Mouse (Mus musculus) liver, embryonic 15.5 days (tissue): ENCODE results near the gene Chdh. TPM values are rescaled to one million over a fixed set of nuclear protein-coding genes. Genes with fewer than 3 reads are reported as not detected.

Source experiments
- ATAC-seq: fragments of 200-750 bp; cut with Nextera tagmentation; 2 replicates; pipeline ENCODE4 v1.8.0; 2017; ENCODE audit warnings: moderate number of reproducible peaks, mild to moderate bottlenecking, moderate library complexity; ENCODE audit not compliant: insufficient read depth
- H3K27ac ChIP-seq: fragments of 300-500 bp; sonication (generic); replicated peaks from 2 replicates; pipeline ENCODE4 v1.5.1; 2015; ENCODE audit warnings: mild to moderate bottlenecking, inconsistent platforms
- H3K27me3 ChIP-seq: fragments of 300-500 bp; sonication (generic); 2 replicates; pipeline ENCODE4 v1.6.1; 2015; ENCODE audit warnings: mild to moderate bottlenecking, inconsistent platforms
- H3K36me3 ChIP-seq: fragments of 300-500 bp; sonication (generic); replicated peaks from 2 replicates; pipeline ENCODE4 v1.6.1; 2015; ENCODE audit warnings: moderate library complexity, mild to moderate bottlenecking, inconsistent platforms
- H3K4me1 ChIP-seq: fragments of 300-500 bp; sonication (generic); replicated peaks from 2 replicates; pipeline ENCODE4 v1.6.1; 2015; ENCODE audit warnings: inconsistent platforms
- H3K4me2 ChIP-seq: fragments of 300-500 bp; sonication (generic); 2 replicates; pipeline ENCODE4 v1.6.1; 2015; ENCODE audit warnings: moderate library complexity, mild to moderate bottlenecking, inconsistent platforms
- H3K4me3 ChIP-seq: fragments of 300-500 bp; sonication (generic); replicated peaks from 2 replicates; pipeline ENCODE4 v1.5.1; 2015; ENCODE audit warnings: mild to moderate bottlenecking, inconsistent platforms
- H3K9ac ChIP-seq: fragments of 300-500 bp; sonication (generic); 2 replicates; pipeline ENCODE4 v1.6.1; 2015; ENCODE audit warnings: moderate library complexity, mild to moderate bottlenecking, inconsistent platforms
- H3K9me3 ChIP-seq: fragments of 300-500 bp; sonication (generic); replicated peaks from 2 replicates; pipeline ENCODE4 v1.6.1; 2016; ENCODE audit warnings: inconsistent platforms
- WGBS: fragments of 180-500 bp; shearing (Covaris S2); methylation state at CpG from one replicate; pipeline ENCODE4 v1.1.7; 2015; ENCODE audit warnings: mixed read lengths; ENCODE audit not compliant: insufficient replicate concordance; 5-methylcytosine and 5-hydroxymethylcytosine counted together
- polyA plus RNA-seq: library from polyadenylated mRNA; unstranded; fragments of >200 nt; fragmentation: Nextera tagmentation; extraction: Ambion mirVana; gene quantifications from 2 replicates; pipeline ENCODE4 v1.2.1, GENCODE M21; 2015

Gene Chdh
- polyA plus RNA-seq, 1 experiment from 2014 or later = 3.2 TPM

DNA sequence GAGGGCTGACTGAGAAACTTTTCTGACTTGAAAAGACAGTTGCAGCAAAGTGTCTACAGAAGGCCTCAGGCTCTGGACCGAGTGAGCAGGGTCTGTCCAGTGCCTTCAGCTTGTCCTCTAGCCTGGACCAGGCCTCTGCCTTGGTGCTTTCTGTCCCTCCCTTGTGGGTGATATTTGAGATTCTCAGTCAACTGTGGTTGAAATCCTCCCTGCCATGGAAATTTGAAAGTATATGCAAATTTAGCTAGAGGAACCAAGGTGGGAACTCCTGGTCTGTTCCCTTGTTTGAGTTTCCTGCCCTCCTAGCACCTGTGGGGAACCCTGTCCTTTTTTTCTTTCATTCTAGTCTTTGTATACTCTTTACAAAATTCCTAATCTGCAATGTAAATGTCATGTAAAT is 6.2 kb downstream of the Chdh start:
- no peak for ATAC-seq
- peaks cover 8% of the 10 kb centered on the region; the same call in 1 of the 2 replicates for H3K27me3 ChIP-seq
- H3K27ac ChIP-seq = no peak overlapping the region
- 0 out of 2 replicates have a peak, but pooled peaks cover 5% of the 10 kb centered on the region for H3K4me1 ChIP-seq
- H3K4me2 ChIP-seq = no peak overlapping the region
- no peaks in the 10 kb centered on the region for H3K9me3 ChIP-seq
- H3K4me3 ChIP-seq = no peak overlapping the region
- H3K36me3 ChIP-seq = no peaks in the 10 kb centered on the region
- no peak overlapping the region for H3K9ac ChIP-seq
- WGBS = 52% methylated on average over 1 of the region's 1 CpGs

- Histone ChIP-seq H3K27me3 (no peaks in the 10 kb centered on the region), H3K9ac (no peak overlapping the region), H3K4me1 (0 out of 2 replicates have a peak, but pooled peaks cover 5% of the 10 kb centered on the region), H3K4me2 (no peak overlapping the region), H3K36me3 (no peaks in the 10 kb centered on the region), H3K9me3 (no peaks in the 10 kb centered on the region), H3K27ac (no peak overlapping the region), H3K4me3 (no peak overlapping the region)
- ATAC-seq = no peak
- 61% methylated on average over 5 of the region's 5 CpGs for WGBS
Measured at GRCm38 (mm10) chr14:30016666-30017065, 7.8 kb downstream of the Chdh start.

DNA sequence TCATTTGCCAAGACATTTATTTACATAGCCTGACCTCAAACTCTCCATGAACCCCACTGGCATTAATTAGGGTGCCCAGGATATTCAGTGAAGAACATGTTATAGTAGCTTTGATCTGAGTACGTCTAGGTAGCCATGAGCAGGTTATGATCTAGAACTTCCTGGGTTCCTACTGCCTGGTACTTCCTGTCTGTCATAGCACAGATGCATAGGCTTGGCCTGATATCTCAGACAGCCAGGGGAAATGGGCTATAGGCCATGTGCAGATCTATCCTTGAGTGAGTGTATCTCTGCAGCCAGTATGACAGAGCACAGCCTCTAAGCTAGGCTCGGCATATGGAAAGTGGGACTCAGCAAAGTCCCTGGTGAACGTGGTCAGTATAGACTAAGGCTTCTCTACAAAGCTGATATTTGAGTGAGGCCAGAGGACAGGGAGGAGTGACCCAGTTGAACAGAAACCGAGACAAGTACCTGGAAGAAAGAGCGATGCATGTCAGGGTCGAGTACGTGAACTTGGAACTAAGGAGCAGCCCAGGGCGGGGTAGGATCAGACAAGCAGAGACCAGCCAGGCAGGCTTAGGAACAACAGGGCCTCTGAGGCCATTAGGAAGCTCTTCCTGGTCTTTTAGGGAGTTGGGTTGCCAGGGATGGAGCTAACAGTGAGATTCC is 9.1 kb downstream of the Chdh start:
- Histone ChIP-seq H3K4me3 (no peak overlapping the region), H3K36me3 (no peaks in the 10 kb centered on the region), H3K9me3 (no peaks in the 10 kb centered on the region), H3K27ac (no peak overlapping the region), H3K4me2 (no peak overlapping the region), H3K27me3 (no peaks in the 10 kb centered on the region), H3K9ac (no peak overlapping the region), H3K4me1 (no peaks in the 10 kb centered on the region)
- no peak for ATAC-seq
- WGBS = 60% methylated on average over 8 of the region's 8 CpGs

- Histone ChIP-seq H3K4me2 (no peak overlapping the region), H3K27me3 (no peaks in the 10 kb centered on the region), H3K9me3 (no peaks in the 10 kb centered on the region), H3K4me3 (no peak overlapping the region), H3K4me1 (no peaks in the 10 kb centered on the region), H3K36me3 (no peaks in the 10 kb centered on the region), H3K9ac (no peak overlapping the region), H3K27ac (no peak overlapping the region)
- WGBS = 68% methylated on average over 4 of the region's 4 CpGs
- no peak for ATAC-seq
Measured at GRCm38 (mm10) chr14:30018463-30018801, 9.6 kb downstream of the Chdh start.

DNA sequence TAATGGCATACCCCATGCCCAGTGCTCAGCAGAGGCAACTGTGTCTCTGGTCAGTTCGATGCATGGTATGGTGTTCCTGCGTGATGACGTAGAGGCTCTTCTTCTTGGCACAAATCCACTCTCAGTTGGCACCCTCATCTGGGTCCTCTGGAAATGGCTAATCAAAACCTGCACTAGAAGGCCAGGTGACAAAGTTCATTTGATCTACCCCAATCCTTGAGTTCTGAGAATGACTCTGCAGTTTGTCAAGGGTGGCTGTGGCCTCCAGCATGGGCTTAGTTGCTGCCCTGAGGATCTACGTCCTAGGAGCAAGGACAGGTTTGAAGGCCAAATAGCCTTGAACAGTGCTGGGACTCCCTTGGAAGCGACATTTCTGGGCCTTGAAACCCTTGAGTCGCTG is 10.0 kb downstream of the Chdh start:
- Histone ChIP-seq H3K27me3 (no peaks in the 10 kb centered on the region), H3K36me3 (no peaks in the 10 kb centered on the region), H3K9me3 (no peaks in the 10 kb centered on the region), H3K4me1 (no peaks in the 10 kb centered on the region), H3K4me3 (no peak overlapping the region), H3K27ac (no peak overlapping the region), H3K9ac (no peak overlapping the region), H3K4me2 (no peak overlapping the region)
- no peak for ATAC-seq
- 75% methylated on average over 6 of the region's 6 CpGs for WGBS

DNA sequence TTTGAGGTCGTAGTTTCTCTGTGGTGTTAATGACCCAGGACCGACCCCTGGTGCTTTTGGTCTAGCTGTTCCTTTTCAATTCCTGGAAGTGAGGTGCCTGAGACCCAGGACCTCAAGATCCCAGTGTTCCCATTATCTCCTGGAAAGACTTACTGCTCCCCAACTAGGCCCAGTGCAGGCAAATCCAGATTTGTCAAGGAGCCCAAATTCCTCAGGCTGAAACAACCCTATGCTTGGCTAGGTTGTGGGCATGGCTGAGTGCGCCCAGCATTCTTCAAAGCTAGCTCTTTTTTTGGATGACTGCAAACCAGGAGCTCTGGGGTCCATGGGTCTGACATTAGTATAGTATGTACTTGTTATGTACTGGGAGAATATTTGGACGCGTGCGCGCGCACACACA is 10.6 kb downstream of the Chdh start:
- Histone ChIP-seq H3K27ac (no peak overlapping the region), H3K27me3 (no peaks in the 10 kb centered on the region), H3K36me3 (no peaks in the 10 kb centered on the region), H3K9ac (no peak overlapping the region), H3K4me2 (no peak overlapping the region), H3K9me3 (no peaks in the 10 kb centered on the region), H3K4me3 (no peak overlapping the region), H3K4me1 (no peaks in the 10 kb centered on the region)
- ATAC-seq = no peak
- 84% methylated on average over 8 of the region's 8 CpGs for WGBS

DNA sequence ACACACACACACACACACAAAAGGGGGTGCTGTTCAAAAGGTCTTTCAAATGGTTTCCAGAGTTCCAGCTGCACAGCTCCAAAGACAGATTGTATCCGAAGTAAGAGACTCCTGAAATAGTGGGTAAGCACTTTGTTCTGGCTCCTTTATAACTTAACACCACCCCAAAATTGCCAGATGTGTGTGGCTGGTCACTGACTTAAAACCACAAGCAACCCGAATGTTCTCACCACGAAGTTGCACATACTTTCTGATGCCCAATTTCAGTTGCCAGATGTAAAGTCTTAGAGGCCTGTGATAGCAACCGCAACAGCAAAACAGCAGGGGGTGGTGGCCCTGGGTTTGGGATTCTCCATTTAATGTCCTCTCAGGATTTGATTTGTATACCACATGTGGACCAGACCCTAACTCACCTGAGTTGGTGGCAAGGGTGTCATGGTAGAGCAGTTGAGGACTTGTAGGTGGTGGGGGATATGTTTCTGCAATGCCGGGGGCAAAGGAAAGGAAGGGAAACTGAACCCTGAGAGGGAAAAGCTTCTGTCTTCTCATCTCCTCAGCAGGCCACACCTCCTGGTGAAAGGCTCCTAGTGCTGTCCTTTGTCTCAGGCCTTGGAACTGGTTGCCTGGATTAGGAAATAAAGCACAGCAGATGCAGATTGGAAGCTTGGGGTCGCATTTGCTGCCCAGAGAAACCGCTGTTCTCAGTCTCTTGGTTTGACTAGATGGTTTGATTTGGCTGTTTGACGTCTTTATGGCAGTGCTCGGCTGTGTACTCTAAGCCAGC is 11.2 kb downstream of the Chdh start:
- ATAC-seq = no peak
- Histone ChIP-seq H3K36me3 (no peaks in the 10 kb centered on the region), H3K9ac (no peak overlapping the region), H3K4me2 (no peak overlapping the region), H3K27me3 (no peaks in the 10 kb centered on the region), H3K4me1 (no peaks in the 10 kb centered on the region), H3K9me3 (no peaks in the 10 kb centered on the region), H3K27ac (no peak overlapping the region), H3K4me3 (no peak overlapping the region)
- 48% methylated on average over 9 of the region's 9 CpGs for WGBS

- Histone ChIP-seq H3K9me3 (no peaks in the 10 kb centered on the region), H3K27me3 (no peaks in the 10 kb centered on the region), H3K4me2 (no peak overlapping the region), H3K27ac (peak overlapping the region; percentile 41; the same call in 1 of the 2 replicates), H3K9ac (0 out of 2 replicates have a peak overlapping the region, but pooled peaks have one; percentile 8), H3K36me3 (no peaks in the 10 kb centered on the region), H3K4me1 (no peaks in the 10 kb centered on the region), H3K4me3 (no peak overlapping the region)
- no peak for ATAC-seq
- WGBS = 55% methylated on average over 6 of the region's 6 CpGs
Measured at GRCm38 (mm10) chr14:30022471-30022870, 13.6 kb downstream of the Chdh start.

- Histone ChIP-seq H3K27me3 (no peaks in the 10 kb centered on the region), H3K36me3 (no peaks in the 10 kb centered on the region), H3K4me2 (no peak overlapping the region), H3K4me3 (no peak overlapping the region), H3K9me3 (no peaks in the 10 kb centered on the region), H3K27ac (no peak overlapping the region), H3K4me1 (no peaks in the 10 kb centered on the region), H3K9ac (no peak overlapping the region)
- ATAC-seq = no peak
- 8% methylated on average over 7 of the region's 7 CpGs for whole genome bisulfite sequencing
Measured at GRCm38 (mm10) chr14:30024387-30024786, 15.6 kb downstream of the Chdh start.

- H3K9ac ChIP-seq = no peak overlapping the region
- H3K36me3 ChIP-seq = no peaks in the 10 kb centered on the region
- H3K4me3 ChIP-seq = no peak overlapping the region
- no peak overlapping the region for H3K4me2 ChIP-seq
- no peak overlapping the region for H3K27ac ChIP-seq
- ATAC-seq = no peak
- WGBS = 43% methylated on average over 2 of the region's 2 CpGs
- H3K4me1 ChIP-seq = no peaks in the 10 kb centered on the region
- H3K27me3 ChIP-seq = no peaks in the 10 kb centered on the region
- no peaks in the 10 kb centered on the region for H3K9me3 ChIP-seq
Measured at GRCm38 (mm10) chr14:30027378-30027777, 18.6 kb downstream of the Chdh start.

GRCm38 (mm10) chr14:30033405-30033804 is 24.6 kb downstream of the Chdh start:
- no peaks in the 10 kb centered on the region for H3K4me1 ChIP-seq
- no peaks in the 10 kb centered on the region for H3K9me3 ChIP-seq
- no peak overlapping the region for H3K4me2 ChIP-seq
- H3K9ac ChIP-seq = no peak overlapping the region
- ATAC-seq = no peak
- H3K27me3 ChIP-seq = no peaks in the 10 kb centered on the region
- 0 out of 2 replicates have a peak, but pooled peaks cover 9% of the 10 kb centered on the region for H3K36me3 ChIP-seq
- H3K27ac ChIP-seq = no peak overlapping the region
- 48% methylated on average over 8 of the region's 8 CpGs for WGBS
- no peak overlapping the region for H3K4me3 ChIP-seq
